Mouse (Mus musculus) hindbrain, embryonic 15.5 days (tissue): ENCODE results near the gene Eif4e. TPM values are rescaled to one million over a fixed set of nuclear protein-coding genes. Genes with fewer than 3 reads are reported as not detected.

Experiments used
- ATAC-seq: fragments of 200-750 bp; cut with Nextera tagmentation; 2 replicates; pipeline ENCODE4 v1.8.0; 2017; ENCODE audit warnings: low read depth, moderate number of reproducible peaks, moderate TSS enrichment; ENCODE audit not compliant: low FRiP score
- H3K27ac ChIP-seq: fragments of 300-500 bp; sonication (generic); replicated peaks from 2 replicates; pipeline ENCODE4 v1.5.1; 2015; ENCODE audit warnings: mild to moderate bottlenecking, inconsistent platforms
- H3K27me3 ChIP-seq: fragments of 300-500 bp; sonication (generic); 2 replicates; pipeline ENCODE4 v1.6.1; 2015; ENCODE audit warnings: control low read depth, inconsistent platforms
- H3K36me3 ChIP-seq: fragments of 300-500 bp; sonication (generic); 2 replicates; pipeline ENCODE4 v1.6.1; 2015; ENCODE audit warnings: control low read depth, inconsistent platforms
- H3K4me1 ChIP-seq: fragments of 300-500 bp; sonication (generic); replicated peaks from 2 replicates; pipeline ENCODE4 v1.6.1; 2015; ENCODE audit warnings: control low read depth, inconsistent platforms
- H3K4me2 ChIP-seq: fragments of 300-500 bp; sonication (generic); 2 replicates; pipeline ENCODE4 v1.6.1; 2015; ENCODE audit warnings: moderate library complexity, mild to moderate bottlenecking, inconsistent platforms
- H3K4me3 ChIP-seq: fragments of 300-500 bp; sonication (generic); 2 replicates; pipeline ENCODE4 v1.5.1; 2015; ENCODE audit warnings: mild to moderate bottlenecking, inconsistent platforms
- H3K9ac ChIP-seq: fragments of 300-500 bp; sonication (generic); 2 replicates; pipeline ENCODE4 v1.6.1; 2015; ENCODE audit warnings: inconsistent platforms
- H3K9me3 ChIP-seq: fragments of 300-500 bp; sonication (generic); 2 replicates; pipeline ENCODE4 v1.6.1; 2016; ENCODE audit warnings: control low read depth, inconsistent platforms
- WGBS: fragments of 180-500 bp; shearing (Covaris S2); methylation state at CpG from one replicate; pipeline ENCODE4 v1.1.7; 2015; 5-methylcytosine and 5-hydroxymethylcytosine counted together
- microRNA counts: library from miRNA; unstranded; fragments of <30 nt; microRNA quantifications from one replicate; lab custom pipeline; 2016
- microRNA-seq: library from miRNA; unstranded; fragments of <30 nt; microRNA quantifications from one replicate; pipeline ENCODE4, GENCODE M21; 2016
- polyA plus RNA-seq: library from polyadenylated mRNA; unstranded; fragments of >200 nt; fragmentation: Nextera tagmentation; extraction: Ambion mirVana; gene quantifications from 2 replicates; pipeline ENCODE4 v1.2.1, GENCODE M21; 2015

Gene Eif4e
- polyA plus RNA-seq, 1 experiment from 2014 or later: 351 TPM

- no peak overlapping the region for H3K4me2 ChIP-seq
- no peaks in the 10 kb centered on the region for H3K27me3 ChIP-seq
- H3K9ac ChIP-seq: no peak overlapping the region
- no peaks in the 10 kb centered on the region for H3K9me3 ChIP-seq
- H3K27ac ChIP-seq: no peak overlapping the region
- no peak overlapping the region for H3K4me3 ChIP-seq
- WGBS: 80% methylated on average over 7 of the region's 7 CpGs
- H3K36me3 ChIP-seq: no peaks in the 10 kb centered on the region
- ATAC-seq: no peak
- no peaks in the 10 kb centered on the region for H3K4me1 ChIP-seq
Measured at GRCm38 (mm10) chr3:138593911-138594310, 67.9 kb downstream of the Eif4e start.

DNA sequence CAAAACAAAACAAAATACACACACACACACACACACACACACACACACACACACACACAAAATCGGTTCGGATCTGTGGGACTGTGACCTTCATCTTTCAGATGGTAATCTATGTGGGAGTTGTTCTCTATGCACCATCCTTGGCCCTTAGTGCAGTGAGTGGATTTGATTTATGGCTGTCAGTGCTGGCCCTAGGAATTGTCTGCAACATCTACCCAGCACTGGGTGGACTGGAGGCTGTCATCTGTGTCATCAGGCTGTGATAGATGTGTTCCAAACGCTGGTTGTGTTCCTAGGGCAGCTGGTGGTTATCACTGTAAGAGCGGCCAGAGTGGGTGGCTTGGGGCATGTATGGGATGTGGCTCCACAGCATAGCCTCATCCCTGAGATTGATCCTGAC lies 75.1 kb downstream of the Eif4e start:
- no peak overlapping the region for H3K9ac ChIP-seq
- H3K27ac ChIP-seq: no peak overlapping the region
- H3K4me1 ChIP-seq: no peaks in the 10 kb centered on the region
- no peak overlapping the region for H3K4me3 ChIP-seq
- WGBS: 77% methylated on average over 4 of the region's 4 CpGs
- H3K36me3 ChIP-seq: no peaks in the 10 kb centered on the region
- no peak overlapping the region for H3K4me2 ChIP-seq
- H3K9me3 ChIP-seq: no peaks in the 10 kb centered on the region
- no peak for ATAC-seq
- no peaks in the 10 kb centered on the region for H3K27me3 ChIP-seq

GRCm38 (mm10) chr3:138605132-138605531 lies 79.2 kb downstream of the Eif4e start:
- no peak for ATAC-seq
- 74% methylated on average over 8 of the region's 8 CpGs for WGBS
- H3K27ac ChIP-seq: no peak overlapping the region

DNA sequence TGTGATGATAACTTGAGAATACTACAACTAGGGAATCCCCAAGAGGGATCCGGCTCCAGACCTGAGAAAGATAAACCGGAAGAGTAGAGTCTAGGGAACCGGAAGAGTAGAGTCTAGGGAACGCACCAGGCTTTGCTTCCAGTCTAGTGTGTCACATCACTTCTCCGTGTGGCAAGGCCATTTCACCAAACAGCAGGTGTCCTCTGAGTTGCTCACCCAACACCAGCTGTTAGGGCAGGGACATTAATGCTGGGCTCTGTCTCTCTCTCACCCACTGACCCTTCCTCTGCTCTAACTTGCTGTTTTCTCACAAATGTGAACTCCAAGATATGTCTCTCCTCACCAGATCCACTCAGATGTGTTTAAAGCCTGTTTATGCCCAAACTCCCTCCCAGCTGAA lies 82.7 kb downstream of the Eif4e start:
- H3K4me3 ChIP-seq: no peak overlapping the region
- WGBS: 80% methylated on average over 5 of the region's 5 CpGs
- H3K36me3 ChIP-seq: no peaks in the 10 kb centered on the region
- H3K4me1 ChIP-seq: no peaks in the 10 kb centered on the region
- no peak overlapping the region for H3K27ac ChIP-seq
- no peak overlapping the region for H3K9ac ChIP-seq
- ATAC-seq: no peak
- no peaks in the 10 kb centered on the region for H3K9me3 ChIP-seq
- no peak overlapping the region for H3K4me2 ChIP-seq
- H3K27me3 ChIP-seq: no peaks in the 10 kb centered on the region

More at GRCm38 (mm10) chr3:138605132-138605531, 79.2 kb downstream of the Eif4e start:
- H3K4me2 ChIP-seq: no peak overlapping the region
- H3K4me3 ChIP-seq: no peak overlapping the region
- no peaks in the 10 kb centered on the region for H3K9me3 ChIP-seq
- no peaks in the 10 kb centered on the region for H3K4me1 ChIP-seq
- no peaks in the 10 kb centered on the region for H3K27me3 ChIP-seq
- no peak overlapping the region for H3K9ac ChIP-seq
- no peaks in the 10 kb centered on the region for H3K36me3 ChIP-seq

MicroRNAs within 50 kb of the gene (microRNA counts, 519-probe panel; counts per million panel counts)
- microRNA mmu-miR-1956 (lab: Ali Mortazavi, UCI): 1,162 counts per million, percentile 4 among the panel's probes with 10 or more counts

Small RNA genes within 50 kb of the gene (microRNA-seq; reads per million reads assigned to microRNA genes)
- not detected for gene Mir1956

Other genes starting within 250 kb of the Eif4e start
- not detected in 2 replicates for gene Adh6a, start 212.9 kb upstream of the Eif4e start, polyA plus RNA-seq
- gene Adh6b, start 184.4 kb upstream of the Eif4e start, polyA plus RNA-seq: 0.33 TPM in 1 of 2 replicates, not detected in the other
- not detected in 2 replicates for gene Adh4, start 110.7 kb upstream of the Eif4e start, polyA plus RNA-seq
- 186 and 189 TPM in 2 replicates for gene Adh5, start 83.1 kb upstream of the Eif4e start, polyA plus RNA-seq
- 44.8 and 46.2 TPM in 2 replicates for gene Metap1, start 36.7 kb upstream of the Eif4e start, polyA plus RNA-seq
- 92.7 and 104 TPM in 2 replicates for gene Tspan5, start 216.0 kb downstream of the Eif4e start, polyA plus RNA-seq